Mouse (Mus musculus) heart, postnatal 36 days (tissue): Measurements from ENCODE around the gene Poc5. TPM values are rescaled to one million over a fixed set of nuclear protein-coding genes. Genes with fewer than 3 reads are reported as not detected.

Experiments used
- DNase-seq, 2 experiments: peaks; one replicate each; pipeline ENCODE4 v3.0.0; 2021 to 2022
- intact Hi-C: fragments of 180-260 bp; cut with DNase I; formaldehyde crosslinking; loops from one replicate; pipeline ENCODE4 v1.15.1; 2025
- total RNA-seq, 2 experiments: library from RNA; stranded (reverse); gene quantifications; 2 replicates each; pipeline ENCODE4 v1.2.3; 2021

Gene Poc5
- total RNA-seq, 2 experiments from 2014 or later, result 8.9 to 9.9 TPM

DNA sequence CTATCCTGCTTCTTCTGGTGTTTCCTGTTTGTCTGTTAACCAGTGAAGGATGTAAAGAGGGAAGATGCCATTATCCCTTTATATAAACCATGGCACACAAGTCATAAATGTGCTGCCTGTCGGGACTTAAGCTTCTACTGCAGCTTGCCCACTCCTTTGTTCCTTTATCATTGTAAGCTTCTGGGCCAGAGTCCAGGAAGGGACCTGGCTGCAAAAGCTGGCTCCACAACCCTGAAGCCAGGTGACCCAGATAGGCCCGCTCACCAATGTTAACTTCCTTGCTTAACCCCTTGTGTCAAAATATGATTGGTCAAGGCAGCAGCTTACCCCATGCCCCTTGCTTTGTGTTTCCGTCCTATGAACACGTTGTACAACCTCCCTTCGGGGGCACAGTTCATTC is 40.4 kb downstream of the Poc5 start:
- no peak for DNase-seq

DNA sequence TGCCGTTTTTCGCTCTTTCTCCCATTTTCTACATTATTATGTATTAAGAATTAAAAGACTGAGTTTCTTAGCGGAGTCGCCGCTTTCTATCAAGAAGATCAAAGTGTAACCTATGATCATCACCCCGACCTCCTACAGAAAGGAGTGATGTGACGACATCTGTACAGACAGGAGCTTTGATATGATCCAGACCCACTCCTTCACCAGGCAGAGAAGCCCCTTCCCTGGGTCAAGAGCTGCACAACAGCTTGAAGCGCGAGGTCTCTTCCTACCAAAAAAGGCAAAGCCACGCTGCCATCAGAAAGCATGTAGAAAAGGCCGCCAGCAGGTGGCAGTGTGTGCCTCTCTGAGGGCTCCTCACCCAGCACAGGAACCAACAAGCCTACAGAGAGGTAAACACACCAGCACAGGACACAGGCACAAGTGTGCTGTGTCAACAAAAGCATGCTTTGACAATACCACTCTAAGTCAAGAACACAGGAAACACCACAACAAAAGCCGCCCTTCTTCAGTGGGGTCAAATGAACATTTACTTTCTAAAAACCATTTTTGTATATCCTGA is 43.6 kb downstream of the Poc5 start:
- peak; percentile 88 to 93 for DNase-seq
- intact Hi-C loops, result loop anchor here (1.0 kb wide), 1 partner anchor 162 kb away; no protein-coding TSS in a partner anchor

More for the DNA sequence above, 40.4 kb downstream of the Poc5 start:
- intact Hi-C loops, result no loop called here

DNA sequence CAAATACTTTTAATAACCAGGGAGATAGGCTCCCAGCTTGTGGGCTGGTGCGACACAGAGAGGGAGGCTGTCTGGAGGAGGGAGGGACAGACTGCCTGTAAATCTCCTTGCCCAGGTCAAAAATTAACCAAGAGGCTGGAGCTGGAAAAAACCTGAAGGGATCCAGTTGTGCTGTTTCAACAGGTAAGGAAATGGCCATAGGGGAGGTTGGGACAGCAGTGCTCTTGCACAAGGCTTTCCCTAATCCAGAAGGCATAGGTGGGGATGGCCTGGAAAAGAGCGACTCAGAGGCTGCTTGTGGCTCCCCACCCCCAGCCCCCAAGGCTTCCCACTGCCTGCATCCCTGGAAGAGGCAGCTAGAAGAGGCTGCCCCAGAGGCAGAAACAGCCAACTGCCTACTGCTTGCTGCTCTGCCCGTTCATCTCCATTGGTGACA is 44.3 kb downstream of the Poc5 start:
- intact Hi-C loops, result no loop called here
- DNase-seq, result no peak

DNA sequence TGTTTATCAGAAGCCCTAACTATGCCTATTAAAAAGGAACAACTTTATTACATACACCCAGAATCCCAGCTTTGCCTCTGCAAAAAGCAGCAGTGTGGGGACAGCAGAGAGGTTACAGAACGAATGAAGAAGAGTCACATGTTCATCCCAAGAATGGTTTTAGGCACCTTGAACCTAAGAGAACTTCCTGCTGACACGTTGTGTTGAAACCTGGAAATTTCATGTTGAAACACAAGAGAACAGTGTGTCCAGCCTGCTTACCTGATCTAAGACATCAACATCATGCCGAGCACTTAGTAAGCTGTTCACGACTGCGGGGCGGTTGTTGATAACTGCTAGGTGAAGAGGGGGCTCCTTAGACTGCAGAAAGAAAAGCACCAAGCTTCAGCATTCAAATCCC is 44.9 kb downstream of the Poc5 start:
- DNase-seq, result no peak
- intact Hi-C loops, result no loop called here

DNA sequence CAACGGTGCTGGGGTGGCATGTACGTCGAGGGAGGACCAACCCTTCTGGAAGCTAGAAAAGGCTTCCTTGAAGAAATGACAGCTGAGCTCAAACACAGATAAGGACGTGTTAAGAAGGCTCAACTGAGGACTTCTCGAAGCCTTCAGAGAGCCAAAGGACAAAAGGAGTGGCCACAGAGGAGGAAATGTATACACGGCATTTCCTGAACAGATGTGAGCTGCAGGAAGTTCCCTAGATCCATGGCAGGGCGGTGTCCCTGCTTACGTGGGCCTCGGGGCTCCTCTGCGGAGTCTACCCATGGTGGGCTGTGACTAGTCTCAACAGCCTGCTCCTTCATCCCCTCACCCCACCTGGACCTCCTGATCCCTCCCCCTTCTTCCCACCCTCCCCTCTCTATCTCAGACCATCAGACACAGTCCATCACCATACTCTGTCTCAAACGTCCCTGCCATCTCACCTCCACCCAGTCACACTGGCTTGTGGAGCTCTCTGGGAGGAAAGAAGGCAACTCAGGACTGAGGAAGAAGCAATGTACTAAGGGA is 45.6 kb downstream of the Poc5 start:
- intact Hi-C loops, result loop anchor here (2.0 kb wide), 1 partner anchor 109 kb away; the partner anchor contains the start of genes Col4a3bp and Polk
- DNase-seq, result no peak

DNA sequence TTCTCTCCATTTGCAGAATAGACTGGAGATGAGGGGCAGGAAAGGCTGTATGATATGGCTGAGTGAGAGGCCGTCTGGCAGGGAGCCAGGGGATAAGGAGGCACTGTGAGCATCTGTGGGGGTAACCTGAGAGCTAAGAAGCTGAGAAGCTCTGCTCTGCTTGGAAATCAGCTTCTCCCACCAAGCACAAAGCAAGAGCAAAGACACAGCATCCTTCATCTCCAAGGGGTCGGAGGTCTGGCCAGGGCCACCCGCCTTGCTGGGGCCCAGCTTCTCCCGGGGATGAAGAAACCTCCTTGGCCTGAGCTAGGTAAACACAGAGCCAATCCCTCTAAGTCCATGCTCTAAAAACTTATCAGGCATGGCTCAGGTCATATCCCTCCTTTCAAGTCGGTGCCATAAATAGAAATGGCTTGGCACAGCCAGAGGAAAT is 46.8 kb downstream of the Poc5 start:
- peak in 1 of 2 experiments; percentile 22 for DNase-seq
- intact Hi-C loops, result loop anchor here (2.0 to 5.0 kb wide), 2 partner anchors 47 to 108 kb away; partner anchors contain the start of genes Col4a3bp and Polk

DNA sequence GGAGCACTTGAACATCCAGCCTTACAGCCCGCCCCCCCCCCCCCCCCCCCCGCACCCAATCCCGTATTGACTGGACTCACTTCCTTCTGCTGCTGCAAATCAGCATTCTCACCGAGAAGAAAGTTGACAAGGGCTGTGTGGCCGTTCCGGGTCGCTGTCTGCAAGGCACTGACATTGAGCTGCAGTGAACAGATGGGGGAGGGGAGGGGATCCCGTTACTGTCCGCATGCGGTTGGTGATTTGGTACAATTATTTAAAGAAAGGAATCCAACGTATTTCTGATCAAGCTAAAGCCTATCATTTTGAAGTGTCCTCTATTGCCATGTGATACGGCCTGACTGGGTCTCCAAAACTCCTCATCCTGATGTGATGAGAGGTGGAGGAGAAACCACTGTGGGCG is 47.7 kb downstream of the Poc5 start:
- DNase-seq, result peak in 1 of 2 experiments; percentile 30

DNA sequence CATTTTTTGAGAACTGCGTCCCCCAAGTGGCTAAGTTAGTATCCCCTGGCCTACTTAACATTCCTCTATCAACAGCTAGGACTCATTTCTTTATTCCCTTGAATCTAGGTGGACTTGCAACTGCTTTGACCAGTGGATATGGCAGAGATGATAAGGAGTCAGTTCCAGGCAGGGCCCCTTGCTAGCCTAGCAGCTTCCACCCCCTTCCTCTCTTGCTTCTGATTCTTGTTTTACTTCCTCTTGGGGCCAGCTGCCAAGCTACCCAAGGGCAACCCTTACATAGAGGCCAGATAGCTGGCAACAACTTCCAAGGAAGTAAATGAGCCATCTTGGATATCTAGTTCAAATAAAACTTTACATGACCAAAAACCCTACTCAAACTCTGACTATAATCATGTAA is 48.8 kb downstream of the Poc5 start:
- intact Hi-C loops, result loop anchor here (5.0 kb wide), 1 partner anchor 45 kb away; no protein-coding TSS in a partner anchor
- DNase-seq, result no peak

More for the DNA sequence above, 47.7 kb downstream of the Poc5 start:
- intact Hi-C loops, result loop anchor here (2.0 to 5.0 kb wide), 2 partner anchors 47 to 107 kb away; partner anchors contain the start of genes Col4a3bp and Polk

DNA sequence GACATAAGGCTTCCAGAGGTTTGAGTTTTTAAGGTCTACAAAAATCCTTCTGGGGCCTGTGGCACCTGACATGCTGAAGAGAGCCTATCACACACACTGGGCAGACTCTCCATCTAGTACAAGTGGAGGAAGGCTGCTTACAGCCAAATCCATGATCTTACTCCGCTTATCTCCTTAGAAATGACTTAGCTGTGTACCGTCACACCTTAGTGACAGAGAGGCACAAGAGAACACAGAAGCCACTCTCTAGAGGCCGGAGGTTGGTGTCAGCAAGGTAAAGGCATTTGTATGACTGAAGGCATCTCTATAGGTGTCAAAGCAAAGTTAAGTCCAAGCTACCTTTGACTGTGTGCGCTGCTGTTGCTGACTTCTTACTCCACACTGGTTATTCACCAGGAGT is 52.3 kb downstream of the Poc5 start:
- DNase-seq, result no peak
- intact Hi-C loops, result no loop called here

DNA sequence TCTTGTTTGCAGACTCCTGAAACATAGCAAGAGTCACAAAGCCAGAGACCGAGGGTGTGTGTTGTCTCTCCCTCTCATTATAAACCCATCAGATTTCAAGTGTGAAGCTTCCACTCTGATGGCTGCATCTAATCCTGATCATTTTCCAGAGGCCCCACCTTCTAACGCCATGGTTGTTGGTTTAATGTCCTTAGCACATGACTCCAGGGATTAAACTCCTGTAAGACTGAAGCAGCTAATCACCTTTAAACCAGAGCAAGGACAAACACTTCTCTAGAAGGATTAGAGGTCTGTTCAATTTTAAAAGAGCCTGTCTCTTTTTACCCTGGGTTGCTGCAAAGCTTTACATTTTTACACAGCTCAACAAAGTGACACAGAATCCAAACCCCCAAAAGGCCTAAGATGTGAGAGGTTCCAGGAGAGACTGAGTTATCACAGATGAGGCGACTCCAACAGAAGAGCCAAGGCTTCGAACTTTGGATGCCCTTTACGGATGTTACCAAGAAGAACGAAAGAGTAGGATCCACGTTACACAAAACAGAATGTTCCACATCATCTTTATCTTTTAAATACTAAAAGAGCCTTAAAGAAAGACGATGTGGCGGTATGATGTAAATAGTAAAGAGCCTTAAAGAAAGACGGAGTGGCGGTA is 62.2 kb downstream of the Poc5 start:
- intact Hi-C loops, result no loop called here
- DNase-seq, result no peak

DNA sequence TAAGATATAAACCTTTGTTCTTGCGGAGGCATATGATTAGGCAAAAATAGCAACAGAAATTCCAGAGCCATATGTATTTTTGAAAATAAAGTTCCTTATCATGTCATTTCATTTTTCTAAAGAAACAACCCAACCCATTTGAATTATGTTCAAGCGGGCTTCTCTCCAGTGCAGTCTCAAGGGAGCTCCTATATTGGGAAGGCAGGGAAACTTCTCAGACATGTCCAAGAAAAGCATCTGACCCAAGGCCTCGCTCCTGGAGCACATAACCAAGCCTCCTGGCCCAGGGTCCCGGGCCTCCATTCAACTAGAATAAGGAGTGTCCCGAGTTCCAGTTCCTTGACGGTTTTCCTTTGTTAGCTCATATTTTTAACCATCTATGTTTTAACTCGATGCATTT is 62.8 kb downstream of the Poc5 start:
- intact Hi-C loops, result no loop called here
- DNase-seq, result no peak

DNA sequence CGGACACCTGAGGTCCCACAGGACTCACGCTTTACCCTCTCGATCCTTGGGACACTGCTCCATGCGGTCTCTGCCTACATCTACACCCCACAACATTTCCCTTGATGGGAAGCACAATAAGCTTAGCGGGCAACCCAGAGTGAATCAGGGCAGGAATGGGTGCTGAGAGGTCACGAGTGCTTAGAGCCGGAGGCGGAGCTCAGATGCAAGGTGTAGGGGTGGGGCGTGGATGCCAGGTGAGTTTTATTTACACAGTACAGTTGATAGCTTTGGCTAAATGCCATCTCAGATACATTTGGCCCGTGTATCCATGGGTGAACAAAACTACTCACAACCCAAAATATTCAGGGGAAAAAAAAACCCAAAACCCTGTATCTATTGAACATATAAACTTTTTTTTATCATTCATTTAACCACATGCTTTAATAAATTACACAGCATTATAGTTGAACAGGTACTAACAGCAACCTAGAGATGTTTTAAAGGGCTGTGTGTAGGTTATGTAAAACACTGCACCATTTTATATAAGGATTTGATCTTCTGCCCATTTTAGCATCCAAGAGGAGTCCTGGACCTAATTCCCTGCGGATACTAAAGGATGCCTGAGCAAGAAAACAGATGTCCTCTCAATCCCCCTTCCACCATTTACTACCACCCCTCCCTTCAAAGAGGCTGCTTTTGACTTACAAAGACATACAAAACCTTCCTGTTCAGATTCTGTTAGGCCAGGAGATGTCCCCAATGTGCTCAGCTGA is 63.5 kb downstream of the Poc5 start:
- DNase-seq, result no peak
- intact Hi-C loops, result no loop called here

DNA sequence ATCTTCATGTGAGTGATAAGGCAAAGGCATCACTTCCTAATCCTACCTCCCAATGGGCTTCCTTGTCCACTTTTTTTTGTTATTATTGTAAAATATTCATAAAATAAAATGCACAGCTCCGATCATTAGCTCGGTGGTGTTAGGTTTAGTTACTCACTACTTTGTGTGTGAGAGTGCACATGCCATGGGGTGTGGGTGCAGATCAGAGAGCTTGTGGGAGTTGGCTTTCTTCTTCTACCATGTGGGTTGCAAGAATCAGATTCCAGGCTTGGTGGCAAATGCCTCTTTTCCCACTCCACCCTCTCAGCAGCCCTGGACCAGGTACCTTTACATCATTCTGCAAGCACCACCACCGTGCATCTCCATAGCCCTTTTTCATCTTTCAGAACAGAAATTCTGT is 64.5 kb downstream of the Poc5 start:
- intact Hi-C loops, result no loop called here
- no peak for DNase-seq

DNA sequence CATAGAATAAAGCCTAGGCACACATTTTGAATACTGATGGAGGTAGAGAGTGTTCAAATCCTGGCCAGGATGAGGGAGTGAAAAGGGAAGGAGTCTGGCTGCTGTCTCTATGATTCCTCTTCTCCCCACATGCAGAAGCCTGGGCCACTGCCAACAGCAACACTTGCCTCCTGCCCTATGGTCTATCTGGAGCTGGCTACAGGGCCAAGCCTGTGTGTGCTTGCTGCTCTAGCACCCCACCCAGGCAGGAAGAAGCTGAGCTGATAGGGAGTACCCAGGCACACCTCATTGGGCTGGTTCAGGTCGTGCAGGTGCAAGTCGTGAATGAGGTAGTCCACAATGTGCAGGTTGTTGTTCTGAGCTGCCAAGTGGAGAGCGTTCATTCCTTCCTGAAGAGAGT is 66.2 kb downstream of the Poc5 start:
- intact Hi-C loops, result no loop called here
- peak in 1 of 2 experiments; percentile 17 for DNase-seq

DNA sequence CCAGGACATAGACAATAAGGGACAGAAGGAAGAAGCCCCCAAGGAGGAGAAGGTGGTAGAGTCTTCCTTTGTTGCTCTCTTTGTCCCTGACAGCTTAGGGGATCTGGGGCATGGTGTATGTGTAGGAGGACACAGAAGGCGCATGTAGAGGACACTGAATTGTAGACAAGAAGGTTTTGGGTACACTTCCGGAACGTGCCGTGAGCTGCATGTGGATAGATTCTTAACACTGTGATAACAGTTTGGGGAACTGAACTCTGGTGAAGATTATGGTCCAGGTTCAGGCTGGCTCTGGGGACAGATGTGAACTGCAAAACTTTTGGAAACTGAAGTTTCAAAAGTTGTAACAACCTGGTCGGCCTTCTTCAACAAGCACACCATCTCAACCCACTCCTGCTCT is 69.5 kb downstream of the Poc5 start:
- DNase-seq, result no peak
- intact Hi-C loops, result no loop called here

DNA sequence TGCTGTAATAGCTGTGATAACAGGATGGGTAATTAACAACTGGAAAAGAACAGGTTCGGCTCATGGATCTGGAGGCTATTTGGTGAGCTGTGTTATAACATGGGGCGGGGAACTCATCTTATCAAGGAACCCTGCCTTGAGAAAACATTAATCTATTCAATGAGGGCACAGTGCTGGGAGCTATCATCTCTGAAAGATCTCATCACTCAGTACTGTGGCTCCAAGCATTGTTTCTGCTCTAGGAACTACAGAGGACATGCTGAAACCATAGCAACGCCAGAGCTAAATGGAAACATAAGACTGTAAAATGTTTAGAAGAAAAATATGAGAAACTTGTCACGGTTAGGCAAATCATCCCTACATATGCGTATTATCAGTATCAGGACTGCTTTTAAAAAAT is 69.9 kb downstream of the Poc5 start:
- no peak for DNase-seq

DNA sequence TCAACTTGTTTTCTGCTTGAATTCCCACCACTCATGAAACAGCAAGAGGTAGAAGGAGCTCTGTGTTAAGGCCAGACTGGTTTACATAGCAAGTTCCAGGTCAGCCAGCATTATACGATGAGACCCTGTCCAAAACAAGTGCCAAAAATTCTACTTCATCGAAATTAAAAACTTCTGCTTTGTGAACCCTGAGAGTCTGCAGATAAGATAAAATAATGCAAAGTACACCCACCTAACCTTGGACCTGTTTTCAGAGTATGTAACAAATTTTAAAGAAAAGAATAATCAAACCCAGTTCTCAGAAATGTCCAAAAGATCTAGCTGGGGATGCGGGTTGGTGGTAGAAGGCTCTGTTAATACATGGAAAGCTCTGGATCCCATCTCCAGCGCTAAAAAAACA is 70.5 kb downstream of the Poc5 start:
- intact Hi-C loops, result no loop called here
- DNase-seq, result no peak

More for the DNA sequence above, 69.9 kb downstream of the Poc5 start:
- intact Hi-C loops, result no loop called here

DNA sequence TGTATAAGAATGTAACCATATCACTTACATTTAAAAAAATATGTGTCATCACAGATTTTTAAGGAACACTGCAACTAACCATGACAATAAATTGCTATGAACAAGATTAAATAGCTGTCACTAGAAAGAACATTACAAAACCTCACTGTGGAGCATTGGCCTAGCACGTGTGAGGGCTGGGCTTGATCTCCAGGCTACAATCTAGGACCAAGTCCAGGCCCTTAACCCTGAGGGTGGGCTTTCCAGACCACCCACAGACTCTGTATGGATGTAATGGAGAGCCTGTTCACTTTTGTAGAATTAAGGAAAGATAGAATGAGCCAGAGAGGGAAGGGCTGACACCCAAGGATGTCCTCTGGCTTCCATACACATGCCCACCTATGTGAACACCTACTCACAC is 74.5 kb downstream of the Poc5 start:
- no peak for DNase-seq

DNA sequence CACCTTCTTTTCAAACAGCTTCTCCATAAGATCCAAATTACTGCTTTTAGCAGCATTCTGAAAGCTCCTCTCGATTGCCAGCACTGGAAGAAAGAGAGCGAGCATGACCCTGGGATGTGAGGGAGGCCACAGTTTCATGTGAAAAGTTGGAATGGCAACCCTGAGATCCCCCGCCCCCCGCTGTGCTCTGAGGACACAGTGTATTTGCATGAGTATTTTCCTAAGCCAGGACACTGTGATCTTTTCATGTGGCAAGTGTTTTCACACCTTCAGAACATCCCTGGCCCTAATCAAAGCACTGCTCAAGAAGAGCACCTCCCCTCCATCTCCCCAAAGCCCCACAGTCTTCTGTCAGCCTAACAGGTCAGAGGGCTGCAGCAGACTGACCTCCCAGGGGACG is 77.2 kb downstream of the Poc5 start:
- intact Hi-C loops, result no loop called here
- DNase-seq, result no peak

More for the DNA sequence above, 74.5 kb downstream of the Poc5 start:
- intact Hi-C loops, result no loop called here
